Mouse (Mus musculus): ENCODE measurements around the gene Rabgap1l.

GRCm38 (mm10) chr1:160839095-160839494, 46.1 kb upstream of the Rabgap1l start:
- TF ChIP-seq POLR2A (IDR thresholded peaks at IDR 0.05; ENCODE audit: extremely low read depth, insufficient read depth, low read length) (no peak), CTCF (IDR thresholded peaks at IDR 0.05; ENCODE audit: low read depth, low read length) (no peak)
